Mouse (Mus musculus): Measurements from ENCODE around the gene Ccdc146. TPM values are rescaled to one million over a fixed set of nuclear protein-coding genes. Genes with fewer than 3 reads are reported as not detected.

Gene Ccdc146
- total RNA-seq (2021): under 1 TPM; 0.16 to 0.28 TPM

DNA sequence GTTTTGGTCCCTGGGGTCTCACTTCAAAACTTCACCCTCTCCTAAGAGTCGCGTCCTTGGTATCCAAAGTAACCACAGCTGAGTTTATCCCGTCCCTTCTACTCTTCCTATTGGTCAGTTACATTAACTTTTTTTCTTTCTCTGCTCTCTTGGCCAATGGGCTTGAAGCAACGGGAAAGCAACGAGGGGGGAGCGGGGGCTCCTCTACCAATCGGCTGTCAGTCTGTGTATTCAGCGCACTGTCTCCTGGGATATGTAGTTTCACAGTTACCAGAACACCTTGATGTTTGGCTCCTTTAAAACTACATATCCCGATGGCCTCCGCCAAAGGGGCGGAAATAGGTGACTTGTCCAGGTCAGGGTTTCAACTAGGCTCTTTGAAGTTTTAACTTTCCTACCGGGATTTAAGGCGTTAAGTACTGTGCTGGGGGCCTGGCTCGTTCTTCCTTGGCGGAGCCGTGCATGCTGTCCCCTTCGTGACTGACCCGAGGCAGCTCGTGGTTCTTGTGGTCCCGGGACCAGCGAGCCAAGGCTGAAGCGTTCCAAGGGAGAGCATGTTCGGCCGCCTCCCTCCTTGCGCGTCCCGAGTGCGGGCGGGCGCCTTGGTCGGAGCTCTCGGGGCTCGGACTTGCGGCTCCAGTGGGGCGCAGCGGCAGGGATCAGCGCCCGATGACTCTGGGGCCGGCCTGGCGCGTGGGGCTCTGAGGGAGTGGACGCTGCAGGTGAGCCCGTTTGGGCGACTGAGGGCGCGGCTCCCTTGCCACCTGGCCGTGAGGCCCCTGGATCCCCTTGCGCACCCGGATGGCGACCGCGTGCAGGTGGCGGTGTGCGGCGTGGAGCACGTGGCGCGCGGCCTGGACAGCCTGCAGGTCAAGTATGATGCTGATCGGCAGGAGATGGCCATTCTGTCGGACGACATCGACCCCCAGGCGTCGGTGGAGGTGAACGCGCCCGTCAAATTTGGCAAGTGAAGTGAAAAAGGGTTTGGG lies at the start of gene Ccdc146, which contains the start of gene Fam185a:
Gene Ccdc146 (minus strand): TSS at position 64 of the 989 bp plus-strand sequence.
Gene Fam185a (plus strand): TSS at position 345 of the 989 bp plus-strand sequence.
- DNase-seq (ENCODE audit: extremely low spot score in 1 of 2, low spot score in 2 of 2): peak; percentile 95 to 97
- intact Hi-C loops (cut with DNase I): loop anchor here (5.0 kb wide), 2 partner anchors 148 to 163 kb away; no protein-coding TSS in a partner anchor

DNA sequence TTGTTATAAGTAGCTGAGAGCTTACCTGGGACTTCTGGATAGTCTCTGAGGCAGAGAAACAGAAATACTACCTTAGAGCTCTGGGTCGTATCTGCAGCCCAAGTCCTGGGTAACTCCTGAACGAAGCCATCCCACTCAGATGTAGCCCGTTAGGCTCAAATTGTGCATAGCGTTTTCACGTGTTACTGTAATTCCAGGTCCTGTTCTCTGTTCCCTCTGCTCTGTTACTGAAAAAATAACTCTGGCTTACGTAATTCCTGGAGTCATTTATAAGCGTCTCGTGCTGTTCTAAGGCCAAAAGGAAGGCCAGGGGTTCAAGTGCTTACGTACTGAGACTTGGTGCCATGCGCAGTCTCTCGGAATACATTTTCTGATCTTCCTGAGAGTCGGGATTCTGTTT lies 43.6 kb upstream of the Ccdc146 start:
- intact Hi-C loops (cut with DNase I): no loop called here
- DNase-seq (ENCODE audit: extremely low spot score in 1 of 2, low spot score in 2 of 2): no peak

- intact Hi-C loops (cut with DNase I): no loop called here
- no peak for DNase-seq (ENCODE audit: extremely low spot score in 1 of 2, low spot score in 2 of 2)
Observed at GRCm38 (mm10) chr5:21467387-21467786, 42.9 kb upstream of the Ccdc146 start.

DNA sequence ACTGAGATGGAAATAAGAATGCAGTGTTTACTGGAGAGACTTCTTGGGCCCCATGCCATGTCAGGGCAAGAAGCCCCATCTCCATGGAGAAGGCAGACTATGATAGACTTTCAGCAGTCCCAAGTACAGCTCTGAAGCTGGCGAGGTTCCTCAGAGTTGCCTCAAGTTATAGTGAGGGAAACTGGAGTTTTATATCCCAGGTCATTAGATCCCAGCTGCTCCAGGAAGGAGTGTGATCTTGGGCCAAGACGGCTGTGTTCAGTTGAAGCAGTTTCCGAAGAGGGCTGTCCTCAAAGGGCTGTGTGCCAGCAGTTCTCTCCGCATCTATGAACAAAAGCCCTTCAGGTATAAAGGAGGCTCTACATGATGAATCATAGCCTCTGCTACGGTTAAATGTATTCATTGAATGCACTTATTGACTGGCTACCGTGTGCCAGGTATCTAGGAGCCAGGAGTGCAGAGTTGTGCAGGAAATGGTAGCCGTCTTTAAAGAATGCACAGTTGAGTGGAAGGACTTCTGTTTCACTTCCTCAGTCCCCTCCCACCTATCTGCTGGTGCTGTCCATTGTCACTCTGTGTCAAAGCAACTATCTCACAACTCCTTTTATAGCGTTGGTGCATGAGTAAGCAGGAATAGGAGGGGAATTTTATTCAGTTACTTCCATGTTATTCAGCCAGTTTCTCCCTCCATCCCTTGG lies 16.5 kb upstream of the Ccdc146 start:
- intact Hi-C loops (cut with DNase I): no loop called here
- DNase-seq (ENCODE audit: extremely low spot score in 1 of 2, low spot score in 2 of 2): peak; percentile 8 to 21

DNA sequence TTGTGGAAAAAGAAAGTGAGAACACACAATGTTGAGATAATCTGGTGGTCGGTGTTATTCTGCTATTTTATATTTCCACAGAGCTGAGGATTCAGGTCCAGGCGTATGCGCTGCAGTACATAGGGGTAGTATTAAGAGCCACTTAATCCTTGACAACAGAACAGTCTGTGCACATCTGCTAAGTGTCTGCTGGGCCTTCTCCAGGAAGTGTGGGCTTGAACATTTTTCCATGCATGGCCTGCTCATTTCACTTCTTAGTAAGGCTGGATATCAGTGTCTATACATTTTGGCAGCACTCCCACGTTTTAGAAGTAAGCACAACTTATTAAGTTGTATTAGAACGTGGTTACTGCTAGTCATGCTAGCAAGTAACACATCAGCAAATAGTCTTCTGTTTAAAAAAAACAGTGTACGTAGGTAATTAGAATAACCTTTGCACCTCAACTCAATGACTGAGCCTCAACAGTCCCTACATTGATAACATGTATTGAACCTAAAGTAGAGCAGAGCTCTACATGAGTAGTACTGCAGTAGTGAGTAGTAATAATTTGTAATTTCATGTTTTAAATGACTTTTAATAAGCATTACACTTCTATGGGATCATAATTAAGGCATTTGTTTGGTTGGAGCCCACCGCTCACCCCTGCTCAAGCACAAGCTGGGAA lies 15.1 kb upstream of the Ccdc146 start:
- intact Hi-C loops (cut with DNase I): no loop called here
- DNase-seq (ENCODE audit: extremely low spot score in 1 of 2, low spot score in 2 of 2): no peak

DNA sequence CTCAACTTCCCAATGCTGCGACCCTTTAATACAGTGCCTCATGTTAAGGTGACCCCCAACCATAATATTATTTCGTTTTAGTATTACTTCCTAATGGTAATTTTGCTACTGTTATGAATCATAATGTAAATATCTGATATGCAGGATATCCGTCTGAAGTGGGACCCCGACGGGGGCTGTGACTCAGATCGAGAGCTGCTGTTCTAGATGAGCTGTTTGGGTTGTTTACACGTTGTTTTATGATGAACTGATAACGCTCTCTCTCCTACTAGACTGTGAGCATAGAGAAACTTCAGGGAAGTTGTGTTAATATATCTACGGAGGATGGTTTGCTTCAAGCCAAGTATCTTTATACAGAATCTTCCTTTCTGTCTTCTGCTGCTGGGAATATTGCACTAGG lies 14.0 kb upstream of the Ccdc146 start:
- intact Hi-C loops (cut with DNase I): no loop called here

DNA sequence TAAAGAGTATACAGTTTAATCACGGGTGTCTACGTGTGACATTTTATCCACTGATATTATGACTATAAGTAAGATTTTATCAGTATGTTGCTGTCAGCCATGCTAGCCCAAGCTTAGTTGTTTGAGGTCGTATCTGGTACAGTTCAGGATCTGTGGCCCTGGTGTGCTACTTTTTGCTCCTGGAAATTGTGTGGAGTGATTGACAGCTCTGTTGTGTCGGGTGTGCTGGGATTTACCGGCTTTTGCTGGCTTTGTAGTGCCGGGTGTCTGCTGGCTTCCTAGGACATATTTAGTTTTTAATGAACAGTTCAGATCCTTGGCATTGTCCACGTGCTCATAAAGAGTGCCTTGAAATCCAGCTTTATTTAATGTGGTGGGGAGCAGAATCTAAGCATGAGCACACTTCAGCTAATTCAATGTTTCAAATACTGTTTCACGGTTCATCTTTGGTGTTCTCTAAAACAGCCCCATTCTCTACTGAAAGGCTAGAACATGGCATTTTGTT lies 12.0 kb upstream of the Ccdc146 start:
- intact Hi-C loops (cut with DNase I): no loop called here
- DNase-seq (ENCODE audit: extremely low spot score in 1 of 2, low spot score in 2 of 2): no peak

More for the DNA sequence above, 14.0 kb upstream of the Ccdc146 start:
- no peak for DNase-seq (ENCODE audit: extremely low spot score in 1 of 2, low spot score in 2 of 2)

GRCm38 (mm10) chr5:21434148-21434929 lies 9.9 kb upstream of the Ccdc146 start:
- peak in 1 of 2 experiments; percentile 38 for DNase-seq (ENCODE audit: extremely low spot score in 1 of 2, low spot score in 2 of 2)
- intact Hi-C loops (cut with DNase I): loop anchor here (1.0 to 2.0 kb wide), 2 partner anchors 152 to 206 kb away; no protein-coding TSS in a partner anchor

GRCm38 (mm10) chr5:21426666-21427065 lies 2.2 kb upstream of the Ccdc146 start:
- intact Hi-C loops (cut with DNase I): no loop called here
- no peak for DNase-seq (ENCODE audit: extremely low spot score in 1 of 2, low spot score in 2 of 2)

DNA sequence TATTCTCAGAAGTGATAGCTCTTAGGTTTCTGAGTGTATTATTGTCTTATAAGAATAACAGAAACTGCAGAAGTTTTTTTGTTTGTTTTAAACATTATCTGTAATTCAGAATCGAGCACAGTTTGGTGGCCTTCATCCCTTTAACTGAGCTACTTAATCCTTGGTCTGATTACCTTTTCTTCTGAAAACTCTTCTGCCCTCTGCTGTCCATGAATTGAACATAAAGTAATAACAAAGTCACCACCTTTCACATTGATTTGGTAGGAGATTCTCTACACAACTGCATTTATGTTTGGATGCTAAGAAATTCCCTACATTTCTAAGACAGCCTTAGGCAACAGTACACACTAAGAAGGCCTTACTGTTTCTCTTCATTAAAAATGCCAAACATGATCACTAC lies 3.9 kb downstream of the Ccdc146 start:
- intact Hi-C loops (cut with DNase I): loop anchor here (5.0 kb wide), 2 partner anchors 143 to 158 kb away; no protein-coding TSS in a partner anchor
- no peak for DNase-seq (ENCODE audit: extremely low spot score in 1 of 2, low spot score in 2 of 2)

DNA sequence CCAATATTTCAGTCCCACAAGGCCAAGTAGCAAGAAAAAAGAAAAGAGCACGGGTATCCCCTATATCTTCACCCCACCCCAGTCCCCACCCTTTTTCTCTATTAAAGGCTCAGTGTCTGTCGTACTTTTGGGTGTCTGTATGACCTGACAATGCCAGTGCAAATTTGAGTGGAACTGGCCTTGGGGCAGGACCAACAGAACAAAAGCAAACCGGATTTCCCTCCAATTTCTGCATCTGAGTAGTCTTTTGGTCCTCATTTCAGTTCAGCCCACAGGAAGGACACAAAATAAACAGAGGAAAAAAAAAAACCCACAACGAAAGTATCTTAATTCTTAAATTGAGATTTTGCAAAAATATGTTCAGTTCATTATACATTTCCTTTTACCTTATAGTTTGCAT lies 5.9 kb downstream of the Ccdc146 start:
- DNase-seq (ENCODE audit: extremely low spot score in 1 of 2, low spot score in 2 of 2): no peak
- intact Hi-C loops (cut with DNase I): no loop called here

DNA sequence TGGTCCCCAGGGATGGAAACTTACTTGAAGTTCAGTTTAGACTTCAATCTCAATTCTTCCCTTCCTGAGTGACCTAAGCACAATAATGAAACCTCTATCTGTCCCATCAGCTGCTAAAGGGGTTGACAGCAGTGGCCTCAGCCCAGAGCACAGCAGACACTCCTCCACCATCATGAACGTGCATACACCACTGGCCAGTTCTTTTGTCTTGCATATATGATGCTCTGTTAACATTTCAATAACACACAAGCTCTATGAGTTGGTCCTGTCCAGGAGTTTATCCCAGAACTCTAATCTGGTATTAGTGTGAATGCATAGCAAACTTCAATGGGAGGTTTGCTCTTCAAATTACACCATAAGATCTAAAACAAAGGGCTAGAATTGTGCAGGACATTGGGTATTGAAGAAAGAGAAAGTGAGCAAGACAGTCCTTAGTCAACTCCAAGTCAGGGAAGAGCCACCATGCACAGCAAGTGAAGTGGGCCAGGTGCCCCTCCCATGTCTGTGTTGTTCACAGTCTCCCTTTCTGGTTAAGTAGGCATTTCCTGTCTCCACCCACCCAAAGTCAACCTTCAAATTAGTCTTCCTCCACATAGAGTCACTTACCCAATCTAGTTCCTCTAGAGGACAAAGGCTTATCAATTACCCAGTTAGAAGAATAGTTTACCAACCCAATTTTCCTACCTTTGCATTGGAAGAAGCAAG lies 10.2 kb downstream of the Ccdc146 start:
- intact Hi-C loops (cut with DNase I): loop anchor here (5.0 kb wide), 1 partner anchor 82 kb away; no protein-coding TSS in a partner anchor
- DNase-seq (ENCODE audit: extremely low spot score in 1 of 2, low spot score in 2 of 2): no peak

DNA sequence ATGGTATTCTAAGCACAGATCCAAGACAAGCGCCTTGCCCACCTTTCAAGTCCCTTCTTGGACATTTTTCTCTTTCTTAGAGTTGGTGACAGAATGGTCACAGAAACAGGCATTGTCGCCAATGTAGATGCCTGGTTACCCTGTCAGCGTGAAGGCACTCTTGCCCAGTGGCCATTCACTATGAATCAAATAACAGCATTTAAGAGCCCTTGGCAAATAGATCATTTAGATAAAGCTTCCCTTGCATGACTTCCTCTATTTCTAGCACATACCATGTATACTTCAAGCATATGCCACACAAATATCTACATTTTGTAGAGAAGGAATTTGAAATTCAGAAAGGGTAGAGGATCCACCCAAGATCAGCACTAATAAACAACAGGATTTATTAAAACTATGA lies 11.2 kb downstream of the Ccdc146 start:
- intact Hi-C loops (cut with DNase I): loop anchor here (5.0 kb wide), 1 partner anchor 81 kb away; no protein-coding TSS in a partner anchor
- DNase-seq (ENCODE audit: extremely low spot score in 1 of 2, low spot score in 2 of 2): no peak

DNA sequence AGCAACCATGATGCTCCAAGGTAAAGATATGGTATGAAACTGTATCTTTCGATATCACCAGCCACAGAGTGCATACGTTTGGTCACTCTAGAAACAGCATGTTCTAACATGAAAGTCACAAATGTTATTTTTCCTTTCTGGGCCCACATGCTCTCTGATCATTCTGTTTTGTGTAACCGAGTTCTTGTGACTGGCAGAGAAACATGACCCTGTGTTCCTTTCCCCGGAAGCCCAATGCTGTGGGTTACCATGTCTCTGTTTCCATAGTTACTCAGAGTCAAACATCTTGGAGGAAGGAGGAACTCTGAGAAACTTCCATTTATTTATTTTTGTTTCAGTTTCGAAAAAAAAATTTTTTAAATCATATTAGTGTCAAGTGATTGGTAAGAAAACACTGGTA lies 12.4 kb downstream of the Ccdc146 start:
- intact Hi-C loops (cut with DNase I): loop anchor here (5.0 kb wide), 1 partner anchor 80 kb away; no protein-coding TSS in a partner anchor
- DNase-seq (ENCODE audit: extremely low spot score in 1 of 2, low spot score in 2 of 2): no peak

DNA sequence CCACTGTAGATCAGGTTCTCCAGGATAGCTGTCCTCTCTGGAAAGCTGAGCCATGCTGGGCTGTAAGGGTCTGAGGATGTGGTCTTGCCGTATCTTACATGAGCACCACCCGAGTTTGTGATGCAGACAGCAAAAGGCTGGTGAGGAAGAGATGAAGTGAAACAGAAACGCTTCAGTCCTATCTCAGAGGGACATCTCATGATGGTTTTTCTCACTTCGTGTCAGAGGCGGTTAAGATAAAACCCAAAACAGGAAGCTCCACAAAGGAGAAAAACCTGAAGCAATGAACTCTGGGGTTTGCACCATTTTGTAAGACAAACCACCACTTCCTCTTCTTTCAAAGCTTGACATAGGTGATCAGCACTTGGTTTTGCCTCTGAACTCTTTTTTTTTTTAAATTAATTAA lies 13.2 kb downstream of the Ccdc146 start:
- intact Hi-C loops (cut with DNase I): loop anchor here (5.0 kb wide), 1 partner anchor 79 kb away; no protein-coding TSS in a partner anchor

DNA sequence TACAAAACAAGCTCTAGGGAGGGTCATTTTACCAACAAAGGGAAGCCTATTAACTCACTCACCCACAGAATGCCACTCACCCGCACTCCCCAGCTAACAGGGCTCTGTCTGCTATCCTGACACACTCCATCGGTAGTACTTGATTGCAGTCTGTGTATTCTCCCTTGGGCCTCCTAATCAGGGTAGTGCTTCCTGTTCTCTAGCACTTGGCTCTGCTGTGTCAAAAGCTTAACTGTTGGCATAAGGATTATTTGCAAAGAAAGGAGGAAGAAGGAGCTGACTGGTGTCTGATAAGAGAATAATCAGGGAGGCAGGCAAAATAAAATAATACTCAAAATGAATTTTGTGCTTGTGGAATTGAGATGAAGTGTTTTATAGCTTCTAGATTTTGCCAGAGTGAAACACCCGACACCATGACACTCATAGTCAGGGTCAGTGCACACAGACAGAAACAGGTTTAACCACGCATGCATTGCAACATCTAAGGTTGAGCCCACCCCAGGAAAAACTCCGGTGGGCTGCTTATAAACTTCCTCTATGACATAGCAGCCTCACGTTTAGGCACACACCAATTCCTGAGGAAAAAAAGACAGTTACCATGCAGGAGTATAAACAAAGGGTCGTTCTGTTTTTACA lies 29.2 kb downstream of the Ccdc146 start:
- intact Hi-C loops (cut with DNase I): no loop called here

More for the DNA sequence above, 13.2 kb downstream of the Ccdc146 start:
- no peak for DNase-seq (ENCODE audit: extremely low spot score in 1 of 2, low spot score in 2 of 2)

DNA sequence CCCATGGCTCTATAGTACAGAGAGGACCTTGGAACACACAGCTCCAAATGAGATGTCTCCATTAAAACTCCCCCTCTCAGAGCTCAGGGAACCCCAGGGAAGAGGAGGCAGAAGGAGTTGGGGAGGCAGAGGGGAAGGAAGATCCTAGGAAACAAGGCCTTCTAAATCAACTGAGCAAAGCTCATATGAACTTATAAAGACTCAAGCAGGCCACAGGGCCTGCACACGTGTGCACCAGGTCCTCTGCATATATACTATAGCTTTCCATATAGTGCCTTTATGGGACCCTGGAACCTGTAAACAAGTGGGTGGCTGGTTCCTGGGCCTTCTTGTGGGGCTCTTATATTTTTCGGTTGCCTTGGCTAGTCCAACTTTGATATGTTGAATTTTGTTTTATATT lies 29.9 kb downstream of the Ccdc146 start:
- intact Hi-C loops (cut with DNase I): no loop called here
- DNase-seq (ENCODE audit: extremely low spot score in 1 of 2, low spot score in 2 of 2): no peak

More for the DNA sequence above, 29.2 kb downstream of the Ccdc146 start:
- no peak for DNase-seq (ENCODE audit: extremely low spot score in 1 of 2, low spot score in 2 of 2)
